ENCODE assay signal across 11 mouse cellular contexts in the genomic region with DNA sequence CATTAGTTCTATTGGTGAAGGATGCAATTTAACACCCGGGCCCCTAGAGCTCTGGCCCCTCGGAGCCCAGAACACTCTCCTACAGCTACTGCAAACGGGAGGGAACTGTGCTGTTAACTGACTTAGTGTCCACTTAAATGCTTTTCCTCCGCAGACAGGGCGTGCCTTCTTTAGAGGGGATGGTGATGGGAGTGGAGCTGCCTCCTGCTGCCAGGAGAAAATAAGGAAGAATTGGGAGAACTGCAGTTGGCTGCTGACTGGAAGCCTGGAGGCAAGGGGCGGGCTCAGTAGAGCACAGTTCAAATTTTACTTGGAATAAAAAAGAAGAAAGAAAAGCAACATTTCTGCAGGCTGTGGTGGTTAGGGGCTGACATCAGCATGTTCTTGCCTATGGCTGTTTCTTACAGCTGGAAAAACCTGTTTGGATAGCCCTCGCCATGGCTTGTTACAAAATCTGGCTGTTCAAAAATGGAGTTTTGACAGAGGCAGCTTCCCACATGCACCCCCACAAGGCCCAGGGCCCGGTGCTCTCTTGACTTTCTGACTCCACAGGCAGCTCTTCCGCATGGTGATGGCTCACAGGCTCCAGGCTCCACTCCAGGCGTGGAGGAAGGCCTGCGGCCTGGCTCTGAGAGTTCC. TPM values are rescaled to one million over a fixed set of nuclear protein-coding genes. Genes with fewer than 3 reads are reported as not detected.
DNase-seq lines count a peak whose midpoint lies in the region; ATAC-seq and TF ChIP-seq lines count a peak whose summit lies in the region.
"Had no signal": no experiment of that assay in that cellular context is flagged by ENCODE, and none has a peak within 500 bp of the region (broad histone marks: within the 10 kb centered on the region; RNA-seq: fewer than 3 reads in every experiment).

No protein-coding gene starts in this region.

- DNase-seq in hindbrain, embryonic 14.5 days (ENCODE audit: low spot score): no peak
- DNase-seq in fat pad, adult 2 months (ENCODE audit: extremely low read depth, low read depth, low spot score): peak; percentile 79
- peak; percentile 61 for DNase-seq in limb, embryonic 14.5 days (ENCODE audit: low spot score)
- DNase-seq in left cerebral cortex, postnatal 10 days (ENCODE audit: extremely low spot score in 1 of 2, low spot score in 2 of 2): no peak
- no peak for DNase-seq in forebrain, embryonic 11.5 days (ENCODE audit: low spot score)
- no peak for DNase-seq in left cerebral cortex, postnatal 14 days (ENCODE audit: low spot score in 2 of 2)
- DNase-seq: retina, postnatal 1 day had no signal

- no peaks in the 10 kb centered on the region for H3K9me3 ChIP-seq in hindbrain, embryonic 13.5 days
- H3K9me3 ChIP-seq in hindbrain, embryonic 14.5 days (ENCODE audit: control insufficient read depth, low read length): no peaks in the 10 kb centered on the region
- H3K9me3 ChIP-seq in ES-Bruce4 (replicated peaks; ENCODE audit: control insufficient read depth, insufficient read depth, low read length, poor library complexity, severe bottlenecking): peaks cover 43% of the 10 kb centered on the region
- no peaks in the 10 kb centered on the region for H3K9me3 ChIP-seq in limb, embryonic 14.5 days (ENCODE audit: control insufficient read depth, low read length)
- no peaks in the 10 kb centered on the region for H3K9me3 ChIP-seq in forebrain, embryonic 11.5 days (ENCODE audit: control insufficient read depth, low read length)
- H3K9me3 ChIP-seq: hindbrain, embryonic 10.5 days had no signal

- no peak overlapping the region for H3K4me2 ChIP-seq in hindbrain, embryonic 13.5 days
- no peak overlapping the region for H3K4me2 ChIP-seq in hindbrain, embryonic 14.5 days (replicated peaks)
- H3K4me2 ChIP-seq in limb, embryonic 14.5 days (replicated peaks; ENCODE audit: low read depth, low read length, severe bottlenecking): no peak overlapping the region
- no peak overlapping the region for H3K4me2 ChIP-seq in forebrain, embryonic 11.5 days (ENCODE audit: low read depth, low read length, severe bottlenecking)

- WGBS in hindbrain, embryonic 13.5 days: 82% methylated on average over 11 of the region's 11 CpGs
- WGBS in hindbrain, embryonic 14.5 days: 88% methylated on average over 11 of the region's 11 CpGs
- 61% methylated on average over 11 of the region's 11 CpGs for WGBS in limb, embryonic 14.5 days
- WGBS in forebrain, embryonic 11.5 days: 82% methylated on average over 11 of the region's 11 CpGs

- TF ChIP-seq EP300 in ES-Bruce4 (IDR thresholded peaks at IDR 0.05; ENCODE audit: insufficient read depth, low read depth, low read length): 0 out of 2 replicates have a peak, but pooled peaks have one; percentile 18

- no peaks in the 10 kb centered on the region for H3K27me3 ChIP-seq in hindbrain, embryonic 13.5 days
- H3K27me3 ChIP-seq in hindbrain, embryonic 14.5 days (ENCODE audit: control insufficient read depth, insufficient read depth, low read length): no peaks in the 10 kb centered on the region
- no peaks in the 10 kb centered on the region for H3K27me3 ChIP-seq in ES-Bruce4 (ENCODE audit: control insufficient read depth, insufficient read depth, low read length, poor library complexity, severe bottlenecking)
- H3K27me3 ChIP-seq in limb, embryonic 14.5 days (ENCODE audit: control insufficient read depth, insufficient read depth, low read length): no peaks in the 10 kb centered on the region
- no peaks in the 10 kb centered on the region for H3K27me3 ChIP-seq in forebrain, embryonic 11.5 days (ENCODE audit: control insufficient read depth, insufficient read depth, low read length)

- H3K4me1 ChIP-seq in hindbrain, embryonic 13.5 days (replicated peaks): peaks cover 31% of the 10 kb centered on the region
- H3K4me1 ChIP-seq in hindbrain, embryonic 14.5 days (replicated peaks; ENCODE audit: control insufficient read depth, insufficient read depth, low read length): peaks cover 16% of the 10 kb centered on the region
- no peaks in the 10 kb centered on the region for H3K4me1 ChIP-seq in ES-Bruce4 (ENCODE audit: control insufficient read depth, insufficient read depth, low read length)
- H3K4me1 ChIP-seq in limb, embryonic 14.5 days (ENCODE audit: control insufficient read depth, insufficient read depth, low read length): peaks cover 8% of the 10 kb centered on the region
- H3K4me1 ChIP-seq in forebrain, embryonic 11.5 days (replicated peaks; ENCODE audit: control insufficient read depth, insufficient read depth, low read length): peaks cover 12% of the 10 kb centered on the region

- ATAC-seq in hindbrain, embryonic 13.5 days (ENCODE audit: low FRiP score): no peak
- ATAC-seq in hindbrain, embryonic 14.5 days (ENCODE audit: low FRiP score): no peak
- no peak for ATAC-seq in limb, embryonic 14.5 days (ENCODE audit: low FRiP score, low read depth)
- no peak for ATAC-seq in forebrain, embryonic 11.5 days (replicated peaks; ENCODE audit: low FRiP score)

- intact Hi-C loops in left cerebral cortex, postnatal 10 days (cut with DNase I): no loop called here
- intact Hi-C loops in left cerebral cortex, postnatal 14 days (cut with DNase I): no loop called here

- H3K4me3 ChIP-seq in hindbrain, embryonic 13.5 days: no peak overlapping the region
- H3K4me3 ChIP-seq in hindbrain, embryonic 14.5 days (replicated peaks; ENCODE audit: low read length): no peak overlapping the region
- no peak overlapping the region for H3K4me3 ChIP-seq in ES-Bruce4 (ENCODE audit: low read depth, low read length)
- H3K4me3 ChIP-seq in limb, embryonic 14.5 days (replicated peaks; ENCODE audit: low read length): no peak overlapping the region
- H3K4me3 ChIP-seq in forebrain, embryonic 11.5 days (ENCODE audit: low read depth, low read length): no peak overlapping the region
- H3K4me3 ChIP-seq: hindbrain, embryonic 10.5 days; myocyte had no signal

- TF ChIP-seq CTCF in ES-Bruce4 (IDR thresholded peaks at IDR 0.05; ENCODE audit: low read depth, low read length): no peak

- H3K9ac ChIP-seq in hindbrain, embryonic 13.5 days: 0 out of 2 replicates have a peak overlapping the region, but pooled peaks have one; percentile 13
- no peak overlapping the region for H3K9ac ChIP-seq in hindbrain, embryonic 14.5 days
- H3K9ac ChIP-seq in ES-Bruce4 (ENCODE audit: low read depth, poor library complexity, severe bottlenecking): no peak overlapping the region
- no peak overlapping the region for H3K9ac ChIP-seq in limb, embryonic 14.5 days (ENCODE audit: low read depth, low read length, severe bottlenecking)
- no peak overlapping the region for H3K9ac ChIP-seq in forebrain, embryonic 11.5 days (ENCODE audit: low read length)

- 0 out of 2 replicates have a peak, but pooled peaks cover 8% of the 10 kb centered on the region for H3K36me3 ChIP-seq in hindbrain, embryonic 13.5 days
- H3K36me3 ChIP-seq in hindbrain, embryonic 14.5 days (replicated peaks; ENCODE audit: control insufficient read depth, insufficient read depth): 0 out of 2 replicates have a peak, but pooled peaks cover 3% of the 10 kb centered on the region
- H3K36me3 ChIP-seq in ES-Bruce4 (ENCODE audit: control insufficient read depth, insufficient read depth, low read length, poor library complexity, severe bottlenecking): peaks cover 72% of the 10 kb centered on the region
- H3K36me3 ChIP-seq in limb, embryonic 14.5 days (ENCODE audit: control insufficient read depth, insufficient read depth, low read length): peaks cover 23% of the 10 kb centered on the region
- no peaks in the 10 kb centered on the region; the same call in 1 of the 2 replicates for H3K36me3 ChIP-seq in forebrain, embryonic 11.5 days (ENCODE audit: control insufficient read depth, insufficient read depth, low read length)

- H3K27ac ChIP-seq in hindbrain, embryonic 13.5 days: peak overlapping the region; percentile 40; the same call in 1 of the 2 replicates
- no peak overlapping the region for H3K27ac ChIP-seq in hindbrain, embryonic 14.5 days
- peak overlapping the region; percentile 85 for H3K27ac ChIP-seq in ES-Bruce4 (ENCODE audit: insufficient read depth, low read length)
- peak overlapping the region; percentile 44; the same call in 1 of the 2 replicates for H3K27ac ChIP-seq in limb, embryonic 14.5 days (replicated peaks; ENCODE audit: low read depth, low read length)
- H3K27ac ChIP-seq in forebrain, embryonic 11.5 days (ENCODE audit: low read depth, low read length): no peak overlapping the region

- TF ChIP-seq POLR2A in ES-Bruce4 (IDR thresholded peaks at IDR 0.05; ENCODE audit: insufficient read depth, low read length): no peak
- no peak for TF ChIP-seq POLR2A in limb, embryonic 14.5 days (IDR thresholded peaks at IDR 0.05; ENCODE audit: borderline replicate concordance, extremely low read depth, insufficient read depth, insufficient read length)

RNA-seq across cellular contexts. Expression of a gene that starts 31.2 kb away (rescaled TPM):
- polyA plus RNA-seq in hindbrain, embryonic 13.5 days (2015; fragmentation: Nextera tagmentation; extraction: Ambion mirVana): 53.9 and 94.4 TPM in 2 replicates
- polyA plus RNA-seq in hindbrain, embryonic 14.5 days (2014; fragmentation: Nextera tagmentation; extraction: Ambion mirVana): 60.1 and 67.4 TPM in 2 replicates
- 163 and 168 TPM in 2 replicates for polyA plus RNA-seq in ES-Bruce4 (2011; ENCODE audit: insufficient read depth, insufficient read length, low read depth, missing spikeins)
- 26.5 and 39.2 TPM in 2 replicates for polyA plus RNA-seq in limb, embryonic 14.5 days (2012; rRNA removed)
- polyA plus RNA-seq in limb, embryonic 14.5 days (2014; fragmentation: Nextera tagmentation; extraction: Ambion mirVana): 67.2 and 71.3 TPM in 2 replicates
- total RNA-seq in left cerebral cortex, postnatal 10 days (2021): 10 to 100 TPM; 23.8 to 39.2 TPM
- 122 and 135 TPM in 2 replicates for polyA plus RNA-seq in forebrain, embryonic 11.5 days (2014; fragmentation: Nextera tagmentation; extraction: Ambion mirVana)
- total RNA-seq in left cerebral cortex, postnatal 14 days (2021): 10 to 100 TPM; 43.6 to 47.9 TPM

Comparison
In these comparisons a context has a peak if more than half of its experiments do, and no peak if none do; other contexts are left out.
1. H3K27ac ChIP-seq: peak in hindbrain, embryonic 13.5 days (single experiment), ES-Bruce4 (single experiment) and limb, embryonic 14.5 days (single experiment); none in hindbrain, embryonic 14.5 days (single experiment) and forebrain, embryonic 11.5 days (single experiment).
2. DNase-seq: peak in fat pad, adult 2 months (single experiment) and limb, embryonic 14.5 days (single experiment); none in hindbrain, embryonic 14.5 days (single experiment), left cerebral cortex, postnatal 10 days (0 of 2), forebrain, embryonic 11.5 days (single experiment) and left cerebral cortex, postnatal 14 days (0 of 2).